Mouse (Mus musculus) neural tube, embryonic 15.5 days (tissue): ENCODE measurements around the gene Kcnj15. TPM values are rescaled to one million over a fixed set of nuclear protein-coding genes. Genes with fewer than 3 reads are reported as not detected.
A peak's percentile ranks its signal among the peaks of the same experiment; 100 is the strongest.

Experiments
- ATAC-seq: fragments of 200-750 bp; cut with Nextera tagmentation; 2 replicates; pipeline ENCODE4 v1.8.0; 2017; ENCODE audit warnings: mild to moderate bottlenecking, moderate TSS enrichment, moderate library complexity; ENCODE audit not compliant: low FRiP score
- H3K27ac ChIP-seq: fragments of 300-500 bp; sonication (generic); replicated peaks from 2 replicates; pipeline ENCODE4 v1.5.1; 2015; ENCODE audit warnings: mild to moderate bottlenecking, inconsistent platforms
- H3K27me3 ChIP-seq: fragments of 300-500 bp; sonication (generic); replicated peaks from 2 replicates; pipeline ENCODE4 v1.6.1; 2015; ENCODE audit warnings: inconsistent platforms
- H3K36me3 ChIP-seq: fragments of 300-500 bp; sonication (generic); 2 replicates; pipeline ENCODE4 v1.6.1; 2015; ENCODE audit warnings: inconsistent platforms
- H3K4me1 ChIP-seq: fragments of 300-500 bp; sonication (generic); 2 replicates; pipeline ENCODE4 v1.6.1; 2015; ENCODE audit warnings: inconsistent platforms
- H3K4me2 ChIP-seq: fragments of 300-500 bp; sonication (generic); 2 replicates; pipeline ENCODE4 v1.6.1; 2015; ENCODE audit warnings: inconsistent platforms, mild to moderate bottlenecking, moderate library complexity
- H3K4me3 ChIP-seq: fragments of 300-500 bp; sonication (generic); replicated peaks from 2 replicates; pipeline ENCODE4 v1.5.1; 2015; ENCODE audit warnings: mild to moderate bottlenecking, inconsistent platforms
- H3K9ac ChIP-seq: fragments of 300-500 bp; sonication (generic); replicated peaks from 2 replicates; pipeline ENCODE4 v1.6.1; 2015; ENCODE audit warnings: mild to moderate bottlenecking, inconsistent platforms
- H3K9me3 ChIP-seq: fragments of 300-500 bp; sonication (generic); replicated peaks from 2 replicates; pipeline ENCODE4 v1.6.1; 2016; ENCODE audit warnings: inconsistent platforms
- WGBS: fragments of 180-500 bp; shearing (Covaris S2); methylation state at CpG from one replicate; pipeline ENCODE4 v1.1.7; 2015; ENCODE audit warnings: mixed read lengths; 5-methylcytosine and 5-hydroxymethylcytosine counted together
- polyA plus RNA-seq: library from polyadenylated mRNA; unstranded; fragments of >200 nt; fragmentation: Nextera tagmentation; extraction: Ambion mirVana; gene quantifications from 2 replicates; pipeline ENCODE4 v1.2.1, GENCODE M21; 2015

Kcnj15 gene
- polyA plus RNA-seq, 1 experiment from 2014 or later: 0.15 TPM

DNA sequence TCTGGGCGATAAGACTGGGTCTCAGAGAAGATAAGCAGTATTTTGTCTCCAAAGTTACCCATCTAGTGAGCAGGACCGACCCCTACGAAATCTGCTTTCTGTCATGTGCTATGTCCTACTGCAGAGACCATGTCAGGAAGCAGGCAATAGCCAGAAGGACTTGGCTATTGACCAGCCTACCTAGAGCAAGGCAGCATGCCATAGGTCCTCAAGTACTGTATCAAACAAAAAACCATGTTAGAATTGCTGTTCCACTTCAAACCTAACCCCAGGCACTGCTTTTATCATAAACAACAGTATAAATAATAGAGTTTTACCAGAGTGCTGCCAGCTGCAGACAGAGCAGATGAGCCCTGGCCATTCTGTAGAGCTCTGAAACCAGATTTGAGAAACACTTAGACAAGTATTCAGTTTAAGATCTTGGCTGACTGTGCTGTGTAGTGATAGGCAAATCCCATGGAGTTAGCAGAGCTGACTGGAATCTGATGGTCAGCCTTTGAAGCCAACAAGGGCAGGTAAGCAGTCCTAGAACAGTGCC lies 50.5 kb downstream of the Kcnj15 start:
- Histone ChIP-seq H3K4me3 (no peak overlapping the region), H3K4me2 (no peak overlapping the region), H3K4me1 (no peaks in the 10 kb centered on the region), H3K27ac (no peak overlapping the region), H3K9ac (no peak overlapping the region), H3K27me3 (no peaks in the 10 kb centered on the region), H3K9me3 (no peaks in the 10 kb centered on the region), H3K36me3 (no peaks in the 10 kb centered on the region)
- 86% methylated on average over 3 of the region's 3 CpGs for WGBS
- ATAC-seq: no peak

DNA sequence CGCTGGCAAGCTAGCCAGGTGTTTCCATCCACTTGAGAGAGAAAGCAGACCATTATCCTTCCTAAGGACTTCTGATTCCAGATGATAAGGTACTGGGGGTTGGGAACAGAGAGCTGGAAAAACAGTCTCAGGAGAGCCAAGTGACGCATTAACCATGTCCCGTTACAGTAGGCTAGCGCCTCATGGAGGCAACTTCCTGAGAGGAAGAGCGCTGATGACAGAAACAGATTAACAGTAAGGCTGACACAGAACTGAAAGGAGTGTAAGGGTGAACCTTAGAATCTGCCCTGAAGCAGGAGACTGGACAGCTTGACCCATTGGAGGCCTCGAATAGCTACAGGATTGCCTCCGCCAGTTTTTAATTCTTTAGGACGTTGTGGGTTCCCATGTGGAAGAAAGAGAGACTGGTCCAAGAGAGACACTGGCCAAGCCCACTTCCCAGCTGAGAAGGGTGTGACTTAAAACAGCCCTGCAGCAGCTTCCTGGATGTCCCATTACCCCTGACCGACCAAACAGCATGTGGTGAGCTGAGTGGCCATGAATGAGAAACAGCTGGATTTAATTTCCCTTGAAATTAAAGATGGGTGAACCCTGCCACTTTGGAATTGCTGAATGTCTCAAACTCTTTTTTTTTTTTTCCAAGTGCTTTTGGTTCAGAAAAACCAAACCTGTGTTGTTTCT lies 64.7 kb downstream of the Kcnj15 start:
- H3K36me3 ChIP-seq: no peaks in the 10 kb centered on the region

DNA sequence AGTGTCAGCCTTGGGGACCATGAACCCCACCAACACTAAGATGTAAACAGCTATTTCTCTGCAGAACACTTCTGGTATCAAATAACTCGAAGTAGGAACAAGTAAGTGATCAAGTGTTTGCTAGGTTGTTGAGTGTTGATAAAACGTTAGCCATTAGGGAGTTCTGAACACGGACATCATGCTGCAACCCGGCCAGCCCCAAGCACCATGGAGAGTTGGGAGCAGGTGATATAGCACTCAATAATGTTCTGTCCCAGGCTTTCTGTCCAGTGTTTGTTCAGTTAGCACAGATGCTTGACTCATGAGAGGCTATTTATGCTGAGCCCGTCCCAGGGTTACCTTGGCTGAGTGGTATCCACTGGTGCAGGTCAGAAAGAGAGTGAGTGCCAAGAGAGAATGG lies 74.8 kb downstream of the Kcnj15 start:
- Histone ChIP-seq H3K4me1 (no peaks in the 10 kb centered on the region), H3K27ac (no peak overlapping the region), H3K4me2 (no peak overlapping the region), H3K4me3 (no peak overlapping the region), H3K27me3 (no peaks in the 10 kb centered on the region), H3K36me3 (no peaks in the 10 kb centered on the region), H3K9me3 (no peaks in the 10 kb centered on the region), H3K9ac (no peak overlapping the region)
- no peak for ATAC-seq
- WGBS: 86% methylated on average over 5 of the region's 5 CpGs

More for the DNA sequence above, 64.7 kb downstream of the Kcnj15 start:
- Histone ChIP-seq H3K4me2 (no peak overlapping the region), H3K27ac (no peak overlapping the region), H3K4me3 (no peak overlapping the region), H3K9me3 (no peaks in the 10 kb centered on the region), H3K27me3 (no peaks in the 10 kb centered on the region), H3K4me1 (no peaks in the 10 kb centered on the region), H3K9ac (no peak overlapping the region)
- ATAC-seq: no peak
- WGBS: 80% methylated on average over 9 of the region's 9 CpGs

DNA sequence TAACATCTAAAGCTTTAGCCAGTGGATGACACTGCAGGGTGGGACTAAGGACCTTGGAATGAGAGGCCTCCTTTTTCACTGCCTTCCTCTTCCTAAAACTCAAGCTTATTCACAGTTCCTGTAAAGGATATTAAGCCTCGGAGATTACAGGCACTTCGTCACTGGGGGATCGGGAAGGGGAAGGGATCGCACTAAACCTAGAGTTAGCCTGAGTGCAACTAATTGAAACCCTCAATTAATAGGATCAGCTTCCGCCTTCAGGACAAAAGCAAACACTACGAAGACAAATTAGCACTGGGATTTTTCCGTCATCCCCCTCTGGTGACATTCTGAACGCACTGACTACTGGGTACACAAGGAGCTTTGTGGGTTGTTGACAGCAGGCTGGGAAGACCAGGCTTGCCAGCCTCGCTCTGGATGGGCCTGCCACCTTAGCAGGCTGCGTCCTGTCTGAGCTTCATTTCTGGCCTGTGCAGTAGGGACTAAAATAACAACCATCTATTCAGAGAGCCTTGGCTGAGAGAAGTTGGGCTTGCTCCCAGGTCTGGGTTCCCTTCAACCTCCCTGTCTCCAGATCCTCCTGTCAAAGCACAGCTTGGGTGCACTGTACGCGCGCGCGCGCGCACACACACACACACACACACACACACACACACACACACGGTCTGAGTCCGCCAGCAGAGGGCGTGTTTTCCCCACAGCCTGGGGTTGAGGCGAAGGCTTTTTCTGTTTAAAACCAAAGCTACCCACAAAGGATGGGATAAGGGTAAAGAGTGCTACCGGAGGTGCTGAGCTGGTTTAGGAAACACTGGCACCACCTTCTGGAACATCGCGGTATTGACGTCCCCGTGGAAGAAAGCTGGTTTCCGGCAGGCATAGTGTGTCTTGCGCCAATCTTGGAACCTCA lies 83.8 kb downstream of the Kcnj15 start:
- no peak overlapping the region for H3K9ac ChIP-seq
- 0 out of 2 replicates have a peak, but pooled peaks cover 4% of the 10 kb centered on the region for H3K27me3 ChIP-seq
- no peak overlapping the region for H3K4me3 ChIP-seq
- peaks cover 4% of the 10 kb centered on the region; the same call in 1 of the 2 replicates for H3K4me1 ChIP-seq
- H3K27ac ChIP-seq: no peak overlapping the region
- H3K36me3 ChIP-seq: no peaks in the 10 kb centered on the region
- H3K9me3 ChIP-seq: no peaks in the 10 kb centered on the region
- 36% methylated on average over 28 of the region's 28 CpGs for WGBS
- peak; percentile 89 for ATAC-seq
- H3K4me2 ChIP-seq: peak overlapping the region; percentile 35

DNA sequence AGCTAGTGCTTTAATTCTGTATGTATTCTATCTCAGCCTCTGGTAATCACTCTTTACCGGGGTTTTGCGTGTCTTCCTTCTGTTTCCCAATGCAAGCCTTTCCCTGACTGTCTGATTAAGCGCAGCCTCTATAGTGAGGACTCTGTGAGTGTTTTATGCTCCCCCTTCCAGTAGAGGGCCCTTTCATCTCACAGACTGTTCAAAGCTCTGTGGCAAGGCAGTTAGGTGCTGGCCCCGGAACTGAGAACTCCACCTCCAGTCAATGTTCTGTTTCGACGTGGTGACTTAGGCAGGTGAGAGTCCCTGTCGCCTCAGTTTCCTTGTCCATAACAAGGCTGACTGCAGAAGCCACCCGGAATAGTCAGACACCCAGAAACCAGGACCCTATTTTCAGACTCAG lies 84.7 kb downstream of the Kcnj15 start:
- Histone ChIP-seq H3K4me3 (no peak overlapping the region), H3K4me2 (no peak overlapping the region), H3K36me3 (no peaks in the 10 kb centered on the region), H3K27me3 (0 out of 2 replicates have a peak, but pooled peaks cover 4% of the 10 kb centered on the region), H3K9ac (no peak overlapping the region), H3K27ac (no peak overlapping the region), H3K9me3 (no peaks in the 10 kb centered on the region), H3K4me1 (peaks cover 4% of the 10 kb centered on the region; the same call in 1 of the 2 replicates)
- WGBS: 75% methylated on average over 8 of the region's 8 CpGs
- no peak for ATAC-seq

DNA sequence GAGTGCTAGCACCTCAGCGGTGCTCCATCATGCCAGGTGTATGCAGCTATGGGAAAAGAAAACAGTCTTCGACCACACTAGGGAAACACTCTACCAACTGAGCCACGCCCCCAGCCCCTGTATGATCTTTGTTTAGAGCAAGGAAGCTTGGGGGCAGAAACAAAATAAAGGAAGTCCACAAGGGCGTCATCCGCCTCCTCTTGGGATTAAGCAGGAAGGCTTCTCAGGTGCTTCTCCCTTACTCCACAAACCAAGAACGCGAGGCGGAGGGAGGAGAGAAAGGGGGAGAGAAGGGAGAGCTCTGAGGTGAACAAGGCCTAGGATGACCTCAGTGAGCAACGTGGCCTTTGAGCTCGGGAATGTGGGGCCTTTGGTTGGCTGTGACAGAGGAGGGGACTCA lies 87.6 kb downstream of the Kcnj15 start:
- Histone ChIP-seq H3K4me3 (no peak overlapping the region), H3K27me3 (0 out of 2 replicates have a peak, but pooled peaks cover 4% of the 10 kb centered on the region), H3K9me3 (no peaks in the 10 kb centered on the region), H3K4me2 (no peak overlapping the region), H3K4me1 (peaks cover 4% of the 10 kb centered on the region; the same call in 1 of the 2 replicates), H3K36me3 (no peaks in the 10 kb centered on the region), H3K27ac (no peak overlapping the region), H3K9ac (no peak overlapping the region)
- ATAC-seq: no peak
- WGBS: 81% methylated on average over 10 of the region's 10 CpGs

DNA sequence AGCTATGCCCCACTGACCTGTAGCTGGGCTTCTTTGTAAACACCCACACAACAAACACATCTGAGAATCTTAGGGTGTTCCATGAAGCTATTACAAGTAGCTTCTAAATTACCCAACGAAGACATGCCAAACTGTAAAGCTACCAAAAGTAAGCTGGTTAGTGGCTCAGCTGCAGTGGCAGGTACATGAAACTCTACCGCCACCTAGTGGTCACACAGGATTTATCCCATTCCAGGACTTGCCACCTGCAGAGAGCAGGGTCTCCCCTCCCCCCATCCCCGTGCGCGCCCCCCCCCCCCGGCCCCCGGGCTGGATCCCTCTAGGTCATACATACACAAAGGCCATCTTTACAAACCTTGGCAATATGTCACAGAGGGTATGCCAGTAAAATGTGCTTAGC lies 88.5 kb downstream of the Kcnj15 start:
- no peak for ATAC-seq
- no peak overlapping the region for H3K9ac ChIP-seq

DNA sequence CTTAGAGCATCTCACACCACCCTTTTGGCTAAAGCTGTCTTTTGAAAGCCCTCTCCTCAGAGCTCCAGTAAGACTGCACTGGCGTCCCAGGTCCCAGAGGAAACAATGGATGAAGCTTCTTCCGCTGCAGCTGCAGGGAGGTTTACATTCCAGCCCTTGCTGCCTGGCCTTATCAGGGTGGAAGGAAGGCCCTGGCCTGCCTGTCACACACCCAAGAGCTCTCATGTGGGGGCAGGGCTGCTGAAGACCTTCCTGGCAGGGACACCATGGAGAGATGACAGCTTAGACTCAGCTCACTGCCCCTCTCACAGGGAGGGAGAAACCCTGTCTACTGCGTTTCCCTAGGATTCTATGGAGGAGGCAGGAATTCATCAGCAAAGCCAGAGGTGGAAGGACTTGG lies 89.8 kb downstream of the Kcnj15 start:
- Histone ChIP-seq H3K4me2 (no peak overlapping the region), H3K4me1 (no peaks in the 10 kb centered on the region), H3K36me3 (no peaks in the 10 kb centered on the region), H3K9ac (no peak overlapping the region), H3K4me3 (no peak overlapping the region), H3K27ac (no peak overlapping the region), H3K27me3 (0 out of 2 replicates have a peak, but pooled peaks cover 4% of the 10 kb centered on the region), H3K9me3 (no peaks in the 10 kb centered on the region)
- WGBS: 18% methylated on average over 3 of the region's 3 CpGs
- ATAC-seq: no peak

More for the DNA sequence above, 88.5 kb downstream of the Kcnj15 start:
- H3K36me3 ChIP-seq: no peaks in the 10 kb centered on the region
- H3K27ac ChIP-seq: no peak overlapping the region
- no peak overlapping the region for H3K4me2 ChIP-seq
- 2% methylated on average over 7 of the region's 7 CpGs for WGBS
- H3K9me3 ChIP-seq: no peaks in the 10 kb centered on the region
- H3K4me1 ChIP-seq: peaks cover 4% of the 10 kb centered on the region; the same call in 1 of the 2 replicates
- 0 out of 2 replicates have a peak, but pooled peaks cover 4% of the 10 kb centered on the region for H3K27me3 ChIP-seq
- no peak overlapping the region for H3K4me3 ChIP-seq

DNA sequence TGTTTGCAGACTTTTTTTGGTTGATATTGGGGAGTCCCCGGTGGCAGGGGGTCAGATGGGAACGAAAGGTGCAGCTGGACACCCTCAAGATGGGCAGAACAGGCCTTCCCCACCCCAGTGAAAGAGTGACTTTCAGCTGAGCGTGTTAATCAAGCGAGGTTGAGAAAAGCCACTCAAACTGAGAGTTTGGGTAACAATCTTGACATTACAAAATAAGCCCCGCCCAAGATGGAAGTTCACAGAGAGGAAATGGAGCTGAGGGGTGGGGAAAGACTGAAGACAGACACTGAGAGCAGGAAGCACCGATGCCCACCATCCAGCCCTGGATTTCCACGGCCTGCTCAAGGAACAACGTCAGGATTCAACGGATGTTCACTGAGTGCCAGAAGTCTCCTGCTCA lies 91.2 kb downstream of the Kcnj15 start:
- ATAC-seq: no peak
- H3K4me3 ChIP-seq: no peak overlapping the region
- no peak overlapping the region for H3K27ac ChIP-seq
- no peaks in the 10 kb centered on the region for H3K36me3 ChIP-seq
- H3K4me2 ChIP-seq: no peak overlapping the region
- no peaks in the 10 kb centered on the region for H3K4me1 ChIP-seq
- WGBS: 88% methylated on average over 9 of the region's 9 CpGs
- no peaks in the 10 kb centered on the region for H3K9me3 ChIP-seq
- no peak overlapping the region for H3K9ac ChIP-seq
- H3K27me3 ChIP-seq: 0 out of 2 replicates have a peak, but pooled peaks cover 4% of the 10 kb centered on the region

DNA sequence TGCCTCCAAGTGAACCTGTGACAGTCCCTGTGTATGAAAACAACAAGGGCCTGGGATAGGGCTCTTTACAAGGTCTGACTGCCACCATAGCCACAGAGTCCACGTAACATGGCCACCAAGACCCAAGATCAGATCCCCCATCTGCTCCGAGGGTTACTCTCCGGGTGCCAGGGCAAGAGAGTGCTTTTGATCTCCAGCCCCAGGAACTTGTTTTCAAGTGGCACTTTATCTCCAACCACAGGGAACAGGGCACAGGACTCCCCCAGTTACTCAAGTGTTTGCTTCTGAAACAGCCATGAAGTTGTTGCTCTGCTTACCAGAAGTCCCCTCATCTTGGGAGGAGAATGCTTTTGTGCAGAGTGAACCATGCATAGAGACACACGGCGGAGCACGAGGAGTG lies 92.0 kb downstream of the Kcnj15 start:
- no peak overlapping the region for H3K4me3 ChIP-seq
- H3K9me3 ChIP-seq: no peaks in the 10 kb centered on the region
- H3K27me3 ChIP-seq: 0 out of 2 replicates have a peak, but pooled peaks cover 4% of the 10 kb centered on the region
- H3K4me2 ChIP-seq: no peak overlapping the region
- 94% methylated on average over 6 of the region's 6 CpGs for WGBS
- H3K4me1 ChIP-seq: no peaks in the 10 kb centered on the region
- H3K36me3 ChIP-seq: no peaks in the 10 kb centered on the region
- no peak for ATAC-seq
- no peak overlapping the region for H3K27ac ChIP-seq
- H3K9ac ChIP-seq: no peak overlapping the region

DNA sequence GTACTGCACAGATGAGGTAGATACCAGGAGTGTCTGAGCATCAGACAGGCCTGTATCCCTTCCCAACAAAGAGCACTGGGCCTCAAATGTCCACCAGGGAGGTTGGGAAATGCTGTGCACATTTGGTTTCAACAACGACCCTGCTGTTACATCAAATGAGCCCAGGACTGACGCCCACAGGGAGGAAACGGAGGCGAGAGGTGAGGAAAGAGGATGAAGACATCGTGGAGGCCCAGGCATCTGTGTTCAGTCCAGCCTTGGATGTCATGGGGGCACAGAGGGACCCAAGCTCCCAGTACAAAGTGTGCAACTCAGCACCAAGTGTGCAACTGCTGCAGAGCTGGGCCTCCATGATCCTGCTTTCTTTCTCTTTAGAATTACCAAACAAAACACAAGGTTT lies 92.4 kb downstream of the Kcnj15 start:
- ATAC-seq: no peak
- H3K4me2 ChIP-seq: no peak overlapping the region
- H3K27me3 ChIP-seq: 0 out of 2 replicates have a peak, but pooled peaks cover 4% of the 10 kb centered on the region
- no peak overlapping the region for H3K9ac ChIP-seq
- WGBS: 79% methylated on average over 5 of the region's 5 CpGs
- H3K9me3 ChIP-seq: no peaks in the 10 kb centered on the region
- H3K36me3 ChIP-seq: no peaks in the 10 kb centered on the region
- H3K4me3 ChIP-seq: no peak overlapping the region
- H3K27ac ChIP-seq: no peak overlapping the region
- no peaks in the 10 kb centered on the region for H3K4me1 ChIP-seq
